ENCODE assay signal across 8 mouse cellular contexts in genomic region chr3:87970939-87971488, GRCm38 (mm10). TPM values are rescaled to one million over a fixed set of nuclear protein-coding genes. Genes with fewer than 3 reads are reported as not detected.
DNase-seq lines count a peak whose midpoint lies in the region; ATAC-seq and TF ChIP-seq lines count a peak whose summit lies in the region.

TSS of gene Nes (plus strand) at chr3:87971078.

- DNase-seq in layer of hippocampus, postnatal 10 days (ENCODE audit: low spot score in 2 of 2), result peak in 1 of 2 experiments; percentile 66
- no peak for DNase-seq in layer of hippocampus, adult 18-20 months (ENCODE audit: low spot score in 2 of 2)
- peak; percentile 95 for DNase-seq in embryo, embryonic 10.5 days (ENCODE audit: low spot score)
- peak; percentile 75 to 85 for DNase-seq in heart, adult 9 months (ENCODE audit: low spot score in 2 of 2)
- DNase-seq in kidney, adult 2 months, result peak; percentile 77
- DNase-seq in natural killer cell, adult 2 months (ENCODE audit: low spot score in 2 of 2), result no peak

- H3K9me3 ChIP-seq in lung, embryonic 16.5 days (ENCODE audit: control insufficient read depth, low read length), result no peaks in the 10 kb centered on the region

- ATAC-seq in lung, embryonic 16.5 days (ENCODE audit: low read depth), result peak; percentile 79

- H3K4me1 ChIP-seq in kidney, adult 2 months (ENCODE audit: control insufficient read depth, insufficient read depth, low read length), result no peaks in the 10 kb centered on the region
- H3K4me1 ChIP-seq in lung, embryonic 16.5 days (replicated peaks; ENCODE audit: control insufficient read depth, insufficient read depth, low read length), result peaks cover 41% of the 10 kb centered on the region
- peaks cover 8% of the 10 kb centered on the region for H3K4me1 ChIP-seq in small intestine, adult 2 months (ENCODE audit: control insufficient read depth, insufficient read depth, insufficient read length, low read length)

- no peaks in the 10 kb centered on the region for H3K36me3 ChIP-seq in kidney, adult 2 months (ENCODE audit: control insufficient read depth, insufficient read depth, low read length)
- H3K36me3 ChIP-seq in lung, embryonic 16.5 days (ENCODE audit: control insufficient read depth, insufficient read depth, low read length), result no peaks in the 10 kb centered on the region
- H3K36me3 ChIP-seq in small intestine, adult 2 months (ENCODE audit: control insufficient read depth, insufficient read depth, low read length), result no peaks in the 10 kb centered on the region

- TF ChIP-seq CTCF in kidney, adult 2 months (conservative IDR thresholded peaks at IDR 0.05; ENCODE audit: insufficient read depth, insufficient read length, low read depth, low read length), result no peak
- no peak for TF ChIP-seq CTCF in small intestine, adult 2 months (IDR thresholded peaks at IDR 0.05; ENCODE audit: extremely low read depth, insufficient read length, insufficient replicate concordance, low read depth, low read length)

- H3K9ac ChIP-seq in lung, embryonic 16.5 days (ENCODE audit: low read length), result peak within 1 kb of the TSS; percentile 78

- H3K27me3 ChIP-seq in kidney, adult 2 months (replicated peaks; ENCODE audit: control insufficient read depth, insufficient read depth, low read length), result no peaks in the 10 kb centered on the region
- no peaks in the 10 kb centered on the region; the same call in 1 of the 2 replicates for H3K27me3 ChIP-seq in lung, embryonic 16.5 days (ENCODE audit: control insufficient read depth, insufficient read depth, low read depth, low read length)
- H3K27me3 ChIP-seq in small intestine, adult 2 months (ENCODE audit: control insufficient read depth, insufficient read depth, low read length), result peaks cover 28% of the 10 kb centered on the region

- whole genome bisulfite sequencing in kidney, adult 2 months, result under 1% methylated on average over 44 of the region's 44 CpGs
- WGBS in lung, embryonic 16.5 days, result 0% methylated on average over 44 of the region's 44 CpGs
- WGBS in small intestine, adult 2 months, result under 1% methylated on average over 44 of the region's 44 CpGs

- peak; percentile 58 for TF ChIP-seq POLR2A in kidney, adult 2 months (IDR thresholded peaks at IDR 0.05; ENCODE audit: low read depth, low read length)
- peak; percentile 39; the same call in 1 of the 2 replicates for TF ChIP-seq POLR2A in small intestine, adult 2 months (IDR thresholded peaks at IDR 0.05; ENCODE audit: low read depth, low read length)

- H3K27ac ChIP-seq in kidney, adult 2 months (ENCODE audit: insufficient read depth, low read depth, low read length), result 0 out of 2 replicates have a peak within 1 kb of the TSS, but pooled peaks have one; percentile 58
- peak within 1 kb of the TSS; percentile 63 for H3K27ac ChIP-seq in lung, embryonic 16.5 days (ENCODE audit: low read length)
- H3K27ac ChIP-seq in small intestine, adult 2 months (ENCODE audit: insufficient read depth, low read depth, low read length), result 0 out of 2 replicates have a peak within 1 kb of the TSS, but pooled peaks have one; percentile 2

- peak within 1 kb of the TSS; percentile 57 for H3K4me3 ChIP-seq in kidney, adult 2 months (ENCODE audit: insufficient read depth, low read depth, low read length)
- peak within 1 kb of the TSS; percentile 61 for H3K4me3 ChIP-seq in lung, embryonic 16.5 days (ENCODE audit: low read length)
- H3K4me3 ChIP-seq in small intestine, adult 2 months (ENCODE audit: low read depth, low read length), result peak within 1 kb of the TSS; percentile 61

- peak within 1 kb of the TSS; percentile 90 for H3K4me2 ChIP-seq in lung, embryonic 16.5 days (ENCODE audit: low read depth, low read length)

RNA-seq across cellular contexts. Expression of gene Nes, which starts in this region (rescaled TPM):
- total RNA-seq in layer of hippocampus, postnatal 10 days (2021), result 10 to 100 TPM; 14.7 to 18.5 TPM
- 1 to 10 TPM; 3.6 to 4.7 TPM for total RNA-seq in layer of hippocampus, adult 18-20 months (2021)
- 7.2 and 7.5 TPM in 2 replicates for polyA plus RNA-seq in kidney, adult 2 months (2012; rRNA removed)
- polyA plus RNA-seq in lung, embryonic 16.5 days (2015; fragmentation: Nextera tagmentation; extraction: Ambion mirVana), result 15.5 and 15.6 TPM in 2 replicates
- polyA plus RNA-seq in small intestine, adult 2 months (2012; rRNA removed), result 2.6 and 5.0 TPM in 2 replicates

Comparison
In these comparisons a context has a peak if more than half of its experiments do, and no peak if none do; other contexts are left out.
1. DNase-seq: peak in embryo, embryonic 10.5 days (single experiment), heart, adult 9 months (2 of 2) and kidney, adult 2 months (single experiment); none in layer of hippocampus, adult 18-20 months (0 of 2) and natural killer cell, adult 2 months (0 of 2).
2. H3K27ac ChIP-seq: peak in every context shown above with its lines; median percentile 63 in lung, embryonic 16.5 days; 58 in kidney, adult 2 months; 2 in small intestine, adult 2 months.
3. Peak in every context shown above with its lines, with median percentiles within 50 percentile points of each other: H3K4me3 ChIP-seq.